Mouse (Mus musculus): Measurements from ENCODE around the gene Rnf31.

- TF ChIP-seq POLR2A (IDR thresholded peaks at IDR 0.05; ENCODE audit: control insufficient read depth in 1 of 2, insufficient read depth in 1 of 2, low read depth in 1 of 2, low read length in 2 of 2, poor library complexity in 1 of 2) (no peak), GATA1 (IDR thresholded peaks at IDR 0.05; ENCODE audit: low read depth, low read length) (no peak), CTCF (IDR thresholded peaks at IDR 0.05 in 2 of 3, conservative IDR thresholded peaks at IDR 0.05 in 1 of 3; ENCODE audit: control insufficient read depth in 1 of 3, insufficient read depth in 1 of 3, low read depth in 2 of 3, low read length in 3 of 3, poor library complexity in 1 of 3, severe bottlenecking in 1 of 3) (no peak), GABPA (IDR thresholded peaks at IDR 0.05; ENCODE audit: low read depth, low read length) (no peak), ELF1 (IDR thresholded peaks at IDR 0.05; ENCODE audit: low read depth, low read length) (no peak), EP300 (IDR thresholded peaks at IDR 0.05; ENCODE audit: low read depth in 1 of 2, low read length in 2 of 2) (no peak), USF2 (IDR thresholded peaks at IDR 0.05; ENCODE audit: borderline replicate concordance in 1 of 2, insufficient read depth in 1 of 2, low read depth in 1 of 2, low read length in 2 of 2) (no peak), ZKSCAN1 (IDR thresholded peaks at IDR 0.05; ENCODE audit: low read depth, low read length) (no peak), NELFE (IDR thresholded peaks at IDR 0.05; ENCODE audit: low read depth, low read length) (no peak)
Measured at GRCm38 (mm10) chr14:55634874-55635522, 43.5 kb downstream of the Rnf31 start.
